Mouse (Mus musculus): Measurements from ENCODE around the gene Ccl4.

DNA sequence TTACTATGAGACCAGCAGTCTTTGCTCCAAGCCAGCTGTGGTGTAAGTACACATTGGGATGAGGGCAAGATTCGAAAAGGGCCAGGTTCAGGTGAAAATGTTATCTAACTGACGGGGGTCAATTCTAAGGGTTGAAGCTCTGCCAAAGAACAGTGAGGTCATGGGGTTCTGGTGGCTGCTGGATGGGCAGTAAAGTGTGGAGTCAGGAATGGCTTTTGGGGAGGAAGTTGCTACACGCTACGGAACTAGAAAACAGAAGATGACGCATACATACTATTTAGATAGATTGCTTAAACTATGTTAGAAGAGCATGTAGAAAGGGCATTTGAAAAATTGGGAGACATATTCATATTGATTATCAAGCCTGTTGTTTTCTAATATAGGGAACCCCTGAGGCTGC lies 1.1 kb downstream of the Ccl4 start:
- TF ChIP-seq CTCF (IDR thresholded peaks at IDR 0.05; ENCODE audit: extremely low read depth, insufficient read depth, low read length): no peak
- no peak for TF ChIP-seq POLR2A (IDR thresholded peaks at IDR 0.05; ENCODE audit: extremely low read depth, insufficient read depth, low read length)

Measured in cortical plate, adult 2 months (tissue).